Mouse (Mus musculus) forebrain, embryonic 12.5 days (tissue): ENCODE results near the gene Paqr3. TPM values are rescaled to one million over a fixed set of nuclear protein-coding genes. Genes with fewer than 3 reads are reported as not detected.
A peak's percentile ranks its signal among the peaks of the same experiment; 100 is the strongest.

Source experiments
- ATAC-seq: fragments of 200-750 bp; cut with Nextera tagmentation; 2 replicates; pipeline ENCODE4 v1.8.0; 2017; ENCODE audit warnings: moderate TSS enrichment; ENCODE audit not compliant: low FRiP score
- H3K27ac ChIP-seq: fragments of 300-500 bp; sonication (generic); 2 replicates; pipeline ENCODE4 v1.5.1; 2016; ENCODE audit warnings: mild to moderate bottlenecking
- H3K27me3 ChIP-seq: fragments of 300-500 bp; sonication (generic); 2 replicates; pipeline ENCODE4 v1.6.1; 2016; ENCODE audit warnings: mild to moderate bottlenecking
- H3K36me3 ChIP-seq: fragments of 300-500 bp; sonication (generic); replicated peaks from 2 replicates; pipeline ENCODE4 v1.6.1; 2016; ENCODE audit warnings: mild to moderate bottlenecking
- H3K4me1 ChIP-seq: fragments of 300-500 bp; sonication (generic); 2 replicates; pipeline ENCODE4 v1.6.1; 2016
- H3K4me2 ChIP-seq: fragments of 300-500 bp; sonication (generic); 2 replicates; pipeline ENCODE4 v1.6.1; 2016; ENCODE audit warnings: mild to moderate bottlenecking, moderate library complexity
- H3K4me3 ChIP-seq: fragments of 300-500 bp; sonication (generic); replicated peaks from 2 replicates; pipeline ENCODE4 v1.5.1; 2016; ENCODE audit warnings: mild to moderate bottlenecking
- H3K9ac ChIP-seq: fragments of 300-500 bp; sonication (generic); 2 replicates; pipeline ENCODE4 v1.6.1; 2016; ENCODE audit warnings: mild to moderate bottlenecking
- H3K9me3 ChIP-seq: fragments of 300-500 bp; sonication (generic); 2 replicates; pipeline ENCODE4 v1.6.1; 2016
- WGBS: fragments of 180-500 bp; shearing (Covaris S2); methylation state at CpG from one replicate; pipeline ENCODE4 v1.1.7; 2016; 5-methylcytosine and 5-hydroxymethylcytosine counted together
- polyA plus RNA-seq: library from polyadenylated mRNA; unstranded; fragments of >200 nt; fragmentation: Nextera tagmentation; extraction: Ambion mirVana; gene quantifications from 2 replicates; pipeline ENCODE4 v1.2.1, GENCODE M21; 2016

Gene Paqr3
- 16.6 and 17.1 TPM in 2 replicates for polyA plus RNA-seq

DNA sequence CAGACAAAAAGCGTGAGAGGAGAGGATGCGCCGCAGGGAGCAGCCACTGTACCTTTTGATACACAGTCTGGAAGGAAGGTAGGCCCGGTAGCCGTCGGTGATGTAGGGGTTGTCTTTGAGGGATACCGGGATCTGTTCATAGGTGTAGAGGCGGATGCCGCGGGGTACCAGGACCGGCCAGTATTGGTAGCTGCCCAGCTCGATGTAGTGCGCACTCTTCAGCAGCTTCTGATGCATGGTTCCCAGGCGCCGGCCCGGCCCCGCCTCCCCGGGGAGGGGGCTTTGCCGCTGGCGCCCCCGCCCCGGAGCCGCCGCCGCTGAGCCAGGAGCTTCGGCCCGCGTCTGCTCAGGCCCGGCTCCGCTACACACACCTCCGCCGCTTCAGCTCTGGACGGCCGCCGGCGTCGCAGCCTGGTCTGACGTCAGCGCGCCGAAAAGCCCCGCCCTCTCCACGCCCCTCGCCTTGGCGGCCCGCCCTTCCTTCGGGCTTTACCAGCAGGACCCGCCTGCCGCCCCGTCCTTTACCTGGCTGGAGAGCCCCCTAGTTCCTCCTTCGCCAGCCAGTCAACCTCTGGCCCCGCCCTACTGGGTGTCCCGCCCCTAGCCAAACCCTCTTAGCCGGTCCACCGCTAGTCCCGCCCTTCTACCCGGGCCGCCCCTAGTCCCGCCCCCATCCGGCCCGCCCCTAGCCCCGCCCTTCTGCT, at the start of gene Paqr3:
Gene Paqr3 (minus strand): TSS at position 390 of the 704 bp plus-strand sequence.
- Histone ChIP-seq H3K27ac (peak within 1 kb of the TSS; percentile 63), H3K9me3 (no peaks in the 10 kb centered on the region), H3K9ac (peak within 1 kb of the TSS; percentile 76), H3K27me3 (no peaks in the 10 kb centered on the region), H3K4me3 (peak within 1 kb of the TSS; percentile 72), H3K4me1 (peaks cover 22% of the 10 kb centered on the region), H3K36me3 (peaks cover 8% of the 10 kb centered on the region), H3K4me2 (peak within 1 kb of the TSS; percentile 71)
- WGBS: under 1% methylated on average over 58 of the region's 62 CpGs
- peak; percentile 98 for ATAC-seq

DNA sequence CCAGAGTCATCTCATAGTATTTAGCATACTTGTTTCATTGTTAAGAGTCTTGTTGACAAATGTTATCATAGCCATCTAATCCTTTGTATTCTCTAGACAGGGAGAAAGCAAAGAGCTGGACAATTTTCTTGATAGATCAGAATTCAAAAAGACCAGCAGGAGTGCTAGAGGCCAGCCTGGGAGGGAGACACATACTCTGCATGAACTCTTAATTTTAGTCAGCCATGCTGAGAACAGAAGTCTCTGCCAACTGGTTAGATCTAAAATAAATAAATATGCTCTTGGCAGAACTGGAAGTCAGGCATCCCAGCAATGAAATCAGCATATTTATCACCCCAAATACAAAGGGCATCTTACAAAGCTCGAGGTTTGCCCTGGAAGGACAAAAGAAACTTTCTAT, 43.3 kb upstream of the Paqr3 start:
- Histone ChIP-seq H3K27ac (no peak overlapping the region), H3K4me2 (no peak overlapping the region), H3K4me3 (no peak overlapping the region), H3K27me3 (no peaks in the 10 kb centered on the region), H3K9me3 (no peaks in the 10 kb centered on the region), H3K4me1 (no peaks in the 10 kb centered on the region), H3K36me3 (no peaks in the 10 kb centered on the region), H3K9ac (no peak overlapping the region)
- WGBS: 50% methylated on average over 1 of the region's 1 CpGs
- no peak for ATAC-seq

DNA sequence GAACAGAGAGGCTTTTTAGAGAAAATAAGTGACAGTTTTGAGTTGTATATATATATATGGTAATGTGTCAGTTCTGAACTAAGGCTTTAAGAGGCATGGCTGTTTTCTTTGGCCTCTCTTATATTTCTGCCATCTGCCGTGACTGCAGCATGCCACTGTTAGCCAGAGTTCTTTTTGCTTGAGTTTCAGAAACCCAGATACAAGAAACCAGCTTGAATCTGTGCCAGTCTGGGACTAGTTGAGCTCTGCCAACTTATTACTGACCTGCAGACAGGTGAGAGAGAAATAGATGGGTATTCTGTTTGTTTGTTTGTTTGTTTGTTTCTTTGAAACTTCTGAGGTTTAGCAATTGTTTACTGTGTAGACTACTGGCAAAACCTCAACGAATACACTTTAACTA, 23.9 kb upstream of the Paqr3 start:
- Histone ChIP-seq H3K36me3 (no peaks in the 10 kb centered on the region), H3K9ac (no peak overlapping the region), H3K4me2 (no peak overlapping the region), H3K4me1 (no peaks in the 10 kb centered on the region), H3K9me3 (no peaks in the 10 kb centered on the region), H3K27ac (no peak overlapping the region), H3K27me3 (no peaks in the 10 kb centered on the region), H3K4me3 (no peak overlapping the region)
- ATAC-seq: no peak
- WGBS: 91% methylated on average over 2 of the region's 2 CpGs

DNA sequence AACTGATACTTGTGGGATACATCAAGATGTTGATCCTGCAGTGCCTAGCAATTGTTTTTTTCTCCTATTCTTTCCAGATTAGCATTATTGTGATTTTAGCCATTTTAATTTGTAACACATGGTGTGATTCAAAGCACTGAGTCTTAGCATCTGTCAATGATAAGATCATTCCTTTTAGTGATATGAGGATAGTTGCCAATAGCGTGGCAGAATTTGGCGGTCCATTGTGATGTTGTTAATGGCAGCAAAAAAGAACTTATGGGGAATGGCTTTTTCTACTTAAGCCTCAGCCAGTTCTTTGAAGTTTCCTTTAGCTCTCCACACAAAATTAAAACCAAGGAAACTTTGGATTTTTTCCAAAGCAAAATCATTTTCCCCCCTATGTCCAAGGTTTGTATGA, 18.2 kb upstream of the Paqr3 start:
- Histone ChIP-seq H3K4me1 (no peaks in the 10 kb centered on the region), H3K4me2 (no peak overlapping the region), H3K9me3 (no peaks in the 10 kb centered on the region), H3K27me3 (peaks cover 13% of the 10 kb centered on the region), H3K27ac (no peak overlapping the region), H3K4me3 (no peak overlapping the region), H3K9ac (no peak overlapping the region), H3K36me3 (no peaks in the 10 kb centered on the region)
- no peak for ATAC-seq
- WGBS: 87% methylated on average over 2 of the region's 2 CpGs

DNA sequence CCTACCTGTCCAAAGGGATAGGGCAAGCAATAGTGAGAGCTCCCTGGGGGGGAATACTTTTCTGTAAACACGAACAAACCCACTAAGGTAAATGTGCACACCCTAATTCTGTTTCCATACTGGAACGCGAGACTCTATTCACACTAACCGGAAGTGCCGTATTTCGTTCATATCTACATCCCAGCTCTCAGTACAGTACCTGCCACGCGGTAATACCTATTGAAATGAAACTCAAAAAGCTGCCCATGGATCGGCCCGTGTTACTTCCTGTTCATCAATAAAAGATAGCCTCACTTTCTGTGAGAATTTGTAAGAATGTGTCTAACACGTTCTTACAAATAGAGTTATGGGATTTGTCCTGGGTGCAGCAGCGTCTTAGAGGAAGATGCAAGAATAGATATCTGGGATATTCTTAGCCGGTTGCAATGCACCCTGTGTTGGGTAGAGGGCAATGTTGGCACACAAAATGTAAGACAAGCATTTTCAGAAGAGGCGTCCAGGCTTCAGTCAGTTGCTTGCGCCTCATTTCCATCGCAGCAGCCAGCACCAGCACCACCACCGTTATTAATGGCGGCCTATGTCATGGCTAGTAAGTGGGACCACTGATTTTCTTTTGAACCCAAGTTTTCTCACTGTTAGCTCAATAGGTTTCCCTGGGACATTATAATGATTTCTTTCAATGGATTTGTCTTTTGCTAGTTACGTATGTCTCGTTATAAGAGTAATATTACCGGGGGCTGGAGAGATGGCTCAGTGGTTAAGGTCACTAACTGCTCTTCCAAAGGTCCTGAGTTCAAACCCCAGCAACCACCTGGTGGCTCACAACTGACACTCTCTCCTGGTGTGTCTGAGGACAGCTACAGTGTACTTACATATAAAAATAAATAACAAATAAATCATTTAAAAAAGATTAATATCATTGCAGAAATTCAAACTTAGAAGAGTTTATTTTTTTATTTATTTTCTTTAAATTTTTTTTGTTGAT, 17.1 kb upstream of the Paqr3 start:
- no peak overlapping the region for H3K9ac ChIP-seq
- peak; percentile 85 for ATAC-seq
- no peak overlapping the region for H3K4me2 ChIP-seq
- H3K27ac ChIP-seq: no peak overlapping the region
- H3K9me3 ChIP-seq: no peaks in the 10 kb centered on the region
- WGBS: 54% methylated on average over 21 of the region's 21 CpGs
- peaks cover 13% of the 10 kb centered on the region for H3K27me3 ChIP-seq
- no peak overlapping the region for H3K4me3 ChIP-seq
- H3K36me3 ChIP-seq: no peaks in the 10 kb centered on the region
- no peaks in the 10 kb centered on the region for H3K4me1 ChIP-seq

DNA sequence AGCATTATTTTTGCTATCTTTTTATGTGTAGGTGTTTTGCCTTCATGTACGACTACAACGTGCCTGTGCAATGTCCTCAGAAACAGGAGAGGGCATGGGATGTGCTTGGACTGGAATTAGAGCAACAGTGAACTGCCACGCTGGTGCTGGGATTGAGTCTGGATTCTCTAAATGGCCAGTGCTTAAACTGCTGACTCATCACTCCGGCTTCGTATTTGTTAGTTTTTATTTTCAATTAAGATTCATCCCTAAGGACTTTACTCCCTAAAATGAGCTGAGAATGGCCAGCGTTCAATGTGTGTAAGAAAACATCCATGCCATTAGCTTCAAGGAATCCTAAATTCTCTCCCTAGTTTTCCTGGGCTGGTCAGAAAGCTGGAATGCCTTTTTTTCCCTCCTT, 15.9 kb upstream of the Paqr3 start:
- H3K9me3 ChIP-seq: no peaks in the 10 kb centered on the region
- H3K4me1 ChIP-seq: no peaks in the 10 kb centered on the region
- ATAC-seq: no peak
- 81% methylated on average over 6 of the region's 6 CpGs for WGBS
- H3K4me2 ChIP-seq: no peak overlapping the region
- no peak overlapping the region for H3K27ac ChIP-seq
- H3K27me3 ChIP-seq: peaks cover 13% of the 10 kb centered on the region
- H3K36me3 ChIP-seq: no peaks in the 10 kb centered on the region
- no peak overlapping the region for H3K4me3 ChIP-seq
- H3K9ac ChIP-seq: no peak overlapping the region

DNA sequence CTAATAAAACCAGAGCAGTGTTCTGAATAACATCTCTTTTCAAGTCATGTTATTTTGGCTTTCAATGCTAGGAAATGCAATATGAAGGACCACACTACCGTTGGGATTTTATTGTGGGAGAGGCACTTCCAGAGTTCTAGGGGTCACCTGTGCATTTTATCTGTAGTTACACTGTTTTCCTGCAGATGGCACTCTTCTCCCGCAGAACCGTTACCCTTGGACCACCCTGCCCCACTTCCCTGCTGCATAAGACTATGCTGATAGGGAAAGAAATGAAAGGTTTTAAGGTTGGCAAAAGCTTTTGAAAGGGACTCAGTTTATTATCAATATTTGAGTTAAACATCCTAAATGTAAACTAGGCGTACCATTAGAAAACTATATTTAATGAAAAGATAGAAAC, 14.6 kb upstream of the Paqr3 start:
- no peaks in the 10 kb centered on the region for H3K9me3 ChIP-seq
- no peak overlapping the region for H3K9ac ChIP-seq
- ATAC-seq: peak; percentile 70; the same call in 1 of the 2 replicates
- peaks cover 13% of the 10 kb centered on the region for H3K27me3 ChIP-seq
- no peak overlapping the region for H3K4me3 ChIP-seq
- H3K4me1 ChIP-seq: no peaks in the 10 kb centered on the region
- no peaks in the 10 kb centered on the region for H3K36me3 ChIP-seq
- WGBS: 21% methylated on average over 4 of the region's 4 CpGs
- H3K4me2 ChIP-seq: no peak overlapping the region
- H3K27ac ChIP-seq: no peak overlapping the region

DNA sequence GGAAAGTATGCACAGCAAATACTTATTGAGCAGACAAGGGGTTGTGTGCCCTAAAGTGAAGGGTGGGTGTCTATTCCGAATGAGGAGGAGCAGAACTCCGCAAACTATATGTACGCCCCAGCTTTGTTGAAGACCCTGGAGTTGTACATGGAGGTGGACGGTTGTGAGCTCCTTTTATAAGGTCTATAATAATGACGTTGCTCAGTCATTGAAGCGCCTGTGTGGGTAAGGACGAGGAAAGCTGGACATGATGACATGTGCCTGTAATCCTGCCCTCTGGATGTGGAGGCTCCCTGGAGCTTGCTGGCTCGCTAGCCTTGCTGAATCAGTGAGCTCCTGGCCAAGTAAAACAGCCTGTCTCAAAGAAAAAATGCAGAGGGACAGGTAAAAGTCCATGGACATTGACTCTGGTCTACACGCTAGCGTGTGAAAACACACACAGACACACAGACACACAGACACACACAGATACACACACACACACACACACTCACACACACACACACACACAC, 14.1 kb upstream of the Paqr3 start:
- Histone ChIP-seq H3K4me3 (no peak overlapping the region), H3K9ac (no peak overlapping the region), H3K27ac (no peak overlapping the region), H3K4me2 (no peak overlapping the region), H3K27me3 (peaks cover 13% of the 10 kb centered on the region), H3K9me3 (no peaks in the 10 kb centered on the region), H3K36me3 (no peaks in the 10 kb centered on the region), H3K4me1 (no peaks in the 10 kb centered on the region)
- ATAC-seq: no peak
- WGBS: 69% methylated on average over 10 of the region's 10 CpGs

DNA sequence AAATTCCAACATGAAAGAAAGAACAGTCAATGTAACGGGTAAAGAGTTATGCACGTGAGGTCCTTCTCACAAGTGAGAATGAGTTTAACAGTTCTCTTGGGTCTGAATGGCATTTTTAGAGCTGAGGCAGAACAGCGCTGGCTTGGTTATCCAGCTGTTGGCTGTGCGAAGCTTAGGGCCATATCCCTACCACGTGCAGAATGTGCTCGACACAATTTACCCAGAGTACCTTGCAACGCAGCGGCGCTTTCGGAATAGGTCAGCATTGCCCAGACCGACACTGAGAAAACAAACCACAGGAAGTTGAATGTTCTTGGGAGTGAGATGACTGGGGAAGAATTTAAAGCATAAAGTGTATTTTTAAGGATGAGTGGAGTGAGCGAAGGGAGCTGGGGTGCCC, 13.6 kb upstream of the Paqr3 start:
- no peak overlapping the region for H3K27ac ChIP-seq
- no peaks in the 10 kb centered on the region for H3K9me3 ChIP-seq
- peaks cover 13% of the 10 kb centered on the region for H3K27me3 ChIP-seq
- WGBS: 88% methylated on average over 12 of the region's 12 CpGs
- no peak for ATAC-seq
- no peak overlapping the region for H3K4me3 ChIP-seq
- H3K4me2 ChIP-seq: no peak overlapping the region
- no peaks in the 10 kb centered on the region for H3K36me3 ChIP-seq
- H3K9ac ChIP-seq: no peak overlapping the region
- H3K4me1 ChIP-seq: no peaks in the 10 kb centered on the region

DNA sequence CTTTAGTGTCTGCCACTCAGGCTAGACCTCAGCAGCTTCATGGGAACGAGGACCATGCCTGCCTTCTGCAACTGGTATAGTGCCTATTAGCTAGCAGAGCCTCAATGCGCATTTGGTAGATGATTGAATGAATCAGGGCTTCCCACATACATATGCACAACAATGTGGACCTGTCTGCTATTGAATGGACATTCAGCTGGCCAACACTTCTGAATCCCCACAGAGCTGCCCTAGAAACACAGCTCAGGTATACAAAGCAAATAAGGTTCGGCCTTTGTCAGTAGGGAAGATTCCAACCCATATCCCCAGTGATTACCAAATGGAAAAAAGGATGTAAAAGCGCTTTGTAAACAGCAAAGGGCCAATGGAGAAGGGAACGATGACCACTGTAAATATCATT, 699 bp downstream of the Paqr3 start:
- Histone ChIP-seq H3K36me3 (peaks cover 15% of the 10 kb centered on the region), H3K27ac (no peak overlapping the region), H3K27me3 (no peaks in the 10 kb centered on the region), H3K4me2 (peak overlapping the region; percentile 71), H3K9ac (peak overlapping the region; percentile 76), H3K4me3 (peak overlapping the region; percentile 72), H3K9me3 (no peaks in the 10 kb centered on the region), H3K4me1 (peaks cover 22% of the 10 kb centered on the region)
- WGBS: 10% methylated on average over 5 of the region's 5 CpGs
- no peak for ATAC-seq

DNA sequence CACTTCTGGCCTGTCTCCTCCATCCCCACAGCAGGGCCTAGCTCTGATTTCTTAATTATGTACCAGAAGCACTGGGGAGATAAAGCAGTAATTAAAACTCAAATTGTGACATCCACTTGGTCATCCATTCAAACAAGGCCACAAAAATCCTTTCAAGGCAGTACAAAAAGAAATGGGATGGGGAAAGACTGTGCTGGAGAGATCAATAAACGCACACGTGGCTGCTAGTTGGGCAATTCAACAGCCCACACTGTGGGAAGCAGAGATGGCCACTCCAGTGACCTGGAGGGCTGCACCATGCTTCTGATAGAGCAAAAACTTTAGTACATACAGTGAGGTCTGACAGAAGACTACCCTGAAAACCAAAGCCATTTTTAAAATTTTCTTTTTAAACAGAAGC, 1.3 kb downstream of the Paqr3 start:
- peak overlapping the region; percentile 72 for H3K4me3 ChIP-seq
- peaks cover 17% of the 10 kb centered on the region for H3K36me3 ChIP-seq
- H3K27me3 ChIP-seq: no peaks in the 10 kb centered on the region
- H3K9me3 ChIP-seq: no peaks in the 10 kb centered on the region
- ATAC-seq: no peak
- H3K4me2 ChIP-seq: peak overlapping the region; percentile 71
- 0 out of 2 replicates have a peak overlapping the region, but pooled peaks have one; percentile 76 for H3K9ac ChIP-seq
- H3K27ac ChIP-seq: no peak overlapping the region
- peaks cover 22% of the 10 kb centered on the region for H3K4me1 ChIP-seq
- WGBS: 39% methylated on average over 2 of the region's 2 CpGs

DNA sequence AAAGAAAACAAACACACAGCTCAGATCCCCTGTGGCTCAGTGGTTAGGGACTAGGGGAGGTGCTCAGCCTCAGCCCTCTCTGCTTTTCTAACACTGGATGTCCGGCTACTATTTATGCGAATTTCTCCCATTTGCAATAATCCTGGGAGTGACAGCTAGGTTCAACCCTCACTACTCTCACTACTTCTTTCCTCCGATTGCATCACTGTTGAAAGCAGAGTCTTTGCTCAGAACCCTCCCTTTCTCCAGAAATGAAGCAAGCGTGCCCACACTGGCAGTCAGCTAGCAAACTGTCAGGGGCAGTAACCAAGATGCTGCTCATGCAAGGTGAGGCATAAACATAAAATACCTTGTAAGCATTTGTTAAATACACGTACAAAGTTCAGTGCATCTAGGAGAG, 3.1 kb downstream of the Paqr3 start:
- ATAC-seq: no peak
- WGBS: 91% methylated on average over 5 of the region's 5 CpGs
- no peak overlapping the region for H3K27ac ChIP-seq

More for the DNA sequence above, 3.1 kb downstream of the Paqr3 start:
- Histone ChIP-seq H3K4me2 (no peak overlapping the region), H3K4me3 (no peak overlapping the region), H3K9ac (no peak overlapping the region), H3K4me1 (peaks cover 22% of the 10 kb centered on the region), H3K27me3 (no peaks in the 10 kb centered on the region), H3K9me3 (no peaks in the 10 kb centered on the region), H3K36me3 (peaks cover 17% of the 10 kb centered on the region)
